Mouse (Mus musculus) bone marrow, adult 2 months (tissue): ENCODE measurements around the gene Cblb.

Experiments
- CTCF ChIP-seq: fragments of 200-500 bp; IDR thresholded peaks from 2 replicates; pipeline ENCODE4 v1.5.1; 2011; ENCODE audit warnings: low read length, control low read depth; ENCODE audit not compliant: control insufficient read depth, insufficient read depth
- POLR2A ChIP-seq: fragments of 200-500 bp; IDR thresholded peaks from 2 replicates; pipeline ENCODE4 v1.6.1; 2011; ENCODE audit warnings: low read depth, mild to moderate bottlenecking, control low read depth, low read length, borderline replicate concordance; ENCODE audit not compliant: control insufficient read depth

DNA sequence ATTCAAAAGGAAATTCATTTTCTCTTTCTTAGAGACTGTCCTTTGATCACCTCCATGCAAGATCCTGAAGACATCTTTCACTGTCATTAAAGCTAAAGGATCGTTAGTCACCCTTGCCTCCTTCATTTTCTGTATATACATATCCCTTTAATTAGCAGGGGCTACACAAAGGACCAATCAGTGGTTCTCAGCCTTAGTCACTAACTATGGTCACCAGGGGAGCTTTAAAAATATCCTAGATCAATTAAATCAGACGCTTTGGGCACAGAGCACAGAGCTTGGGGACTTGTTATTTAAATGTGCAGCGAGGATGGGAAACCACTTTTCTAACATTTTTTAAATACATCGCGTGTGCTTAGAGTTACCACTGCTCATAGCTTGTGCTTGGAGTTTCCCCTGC lies 7.6 kb upstream of the Cblb start:
- TF ChIP-seq POLR2A (no peak), CTCF (no peak)
